Mouse (Mus musculus) hindbrain, embryonic 16.5 days (tissue): ENCODE measurements around the gene Mpst. TPM values are rescaled to one million over a fixed set of nuclear protein-coding genes. Genes with fewer than 3 reads are reported as not detected.

Source experiments
- ATAC-seq: fragments of 200-750 bp; cut with Nextera tagmentation; 2 replicates; pipeline ENCODE4 v1.8.0; 2017; ENCODE audit warnings: moderate TSS enrichment, moderate library complexity
- H3K27ac ChIP-seq: fragments of 300-500 bp; sonication (generic); 2 replicates; pipeline ENCODE4 v1.5.1; 2014; ENCODE audit warnings: low read depth, mild to moderate bottlenecking, control low read depth, low read length, moderate library complexity
- H3K27me3 ChIP-seq: fragments of 300-500 bp; sonication (generic); replicated peaks from 2 replicates; pipeline ENCODE4 v1.6.1; 2014; ENCODE audit warnings: low read length; ENCODE audit not compliant: control insufficient read depth, insufficient read depth
- H3K36me3 ChIP-seq: fragments of 300-500 bp; sonication (generic); 2 replicates; pipeline ENCODE4 v1.6.1; 2014; ENCODE audit warnings: mild to moderate bottlenecking, low read length, moderate library complexity, mixed read lengths; ENCODE audit not compliant: control insufficient read depth, insufficient read depth
- H3K4me1 ChIP-seq: fragments of 300-500 bp; sonication (generic); 2 replicates; pipeline ENCODE4 v1.6.1; 2014; ENCODE audit warnings: low read depth, low read length; ENCODE audit not compliant: control insufficient read depth, insufficient read depth
- H3K4me2 ChIP-seq: fragments of 300-500 bp; sonication (generic); 2 replicates; pipeline ENCODE4 v1.6.1; 2014; ENCODE audit warnings: mild to moderate bottlenecking, low read length, control low read depth, moderate library complexity
- H3K4me3 ChIP-seq: fragments of 300-500 bp; sonication (generic); 2 replicates; pipeline ENCODE4 v1.5.1; 2014; ENCODE audit warnings: mild to moderate bottlenecking, low read length, control low read depth, moderate library complexity
- H3K9ac ChIP-seq: fragments of 300-500 bp; sonication (generic); 2 replicates; pipeline ENCODE4 v1.6.1; 2014; ENCODE audit warnings: low read depth, mild to moderate bottlenecking, control low read depth, low read length, moderate library complexity
- H3K9me3 ChIP-seq: fragments of 300-500 bp; sonication (generic); 2 replicates; pipeline ENCODE4 v1.6.1; 2014; ENCODE audit warnings: mild to moderate bottlenecking, low read length, moderate library complexity; ENCODE audit not compliant: control insufficient read depth
- WGBS: fragments of 180-500 bp; shearing (Covaris S2); extraction: QIAGEN DNeasy Blood & Tissue Kit; methylation state at CpG from one replicate; pipeline ENCODE4 v1.1.7; 2014; 5-methylcytosine and 5-hydroxymethylcytosine counted together
- polyA plus RNA-seq: library from polyadenylated mRNA; unstranded; fragments of >200 nt; fragmentation: Nextera tagmentation; extraction: Ambion mirVana; gene quantifications from 2 replicates; pipeline ENCODE4 v1.2.1, GENCODE M21; 2015

Gene Mpst
- polyA plus RNA-seq, 1 experiment from 2014 or later, result 5.1 TPM

DNA sequence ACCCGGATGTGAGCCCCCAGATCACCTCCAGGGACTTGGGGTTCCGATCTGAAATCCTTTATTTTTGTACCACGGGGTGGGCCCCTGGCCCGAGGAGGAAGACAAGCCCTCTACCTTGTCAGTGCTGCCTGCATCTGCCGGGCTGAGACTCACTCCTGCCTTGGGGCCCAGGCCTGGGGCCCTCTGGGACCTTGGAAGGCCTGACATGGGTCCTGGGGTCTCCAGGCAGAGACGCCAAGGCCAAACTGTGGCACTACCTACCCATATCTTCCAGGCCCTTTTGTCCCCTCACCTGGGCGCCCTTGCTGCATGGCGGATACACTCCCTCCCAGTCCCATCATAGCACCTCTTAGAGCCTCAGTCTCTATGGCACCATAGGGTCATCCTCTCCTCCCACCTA is 32.3 kb downstream of the Mpst start:
- Histone ChIP-seq H3K4me1 (peaks cover 16% of the 10 kb centered on the region), H3K36me3 (peaks cover 15% of the 10 kb centered on the region), H3K9ac (no peak overlapping the region; the same call in 1 of the 2 replicates), H3K9me3 (no peaks in the 10 kb centered on the region), H3K27ac (no peak overlapping the region), H3K4me2 (no peak overlapping the region), H3K27me3 (no peaks in the 10 kb centered on the region; the same call in 1 of the 2 replicates), H3K4me3 (no peak overlapping the region)
- WGBS, result 59% methylated on average over 8 of the region's 8 CpGs
- ATAC-seq, result no peak

DNA sequence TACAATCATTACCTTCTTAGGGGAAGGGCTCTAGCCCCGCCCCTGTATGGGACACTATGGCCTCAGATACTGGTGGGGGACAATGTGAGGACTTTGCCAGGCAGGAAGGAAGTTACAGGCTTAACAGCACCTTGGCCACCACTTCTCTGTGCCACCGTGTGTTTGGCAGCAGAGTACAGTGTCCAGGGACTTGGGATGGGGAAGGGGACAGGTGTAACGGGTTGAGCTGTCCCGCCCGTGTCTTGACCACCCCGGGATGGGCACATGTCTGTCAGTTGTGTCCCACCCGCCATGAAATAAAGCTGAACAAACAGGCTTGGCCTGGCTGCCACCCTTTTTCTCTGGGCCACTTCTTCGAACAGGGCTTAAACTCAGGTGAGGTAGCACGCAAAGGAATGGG is 32.8 kb downstream of the Mpst start:
- H3K9ac ChIP-seq, result no peak overlapping the region
- H3K27me3 ChIP-seq, result no peaks in the 10 kb centered on the region; the same call in 1 of the 2 replicates
- peaks cover 16% of the 10 kb centered on the region for H3K4me1 ChIP-seq
- H3K9me3 ChIP-seq, result no peaks in the 10 kb centered on the region
- ATAC-seq, result no peak
- no peak overlapping the region for H3K4me3 ChIP-seq
- 64% methylated on average over 9 of the region's 9 CpGs for WGBS
- H3K27ac ChIP-seq, result no peak overlapping the region
- peaks cover 11% of the 10 kb centered on the region for H3K36me3 ChIP-seq
- no peak overlapping the region for H3K4me2 ChIP-seq

- peaks cover 1% of the 10 kb centered on the region for H3K4me1 ChIP-seq
- no peak for ATAC-seq
- no peak overlapping the region for H3K4me3 ChIP-seq
- 90% methylated on average over 19 of the region's 19 CpGs for WGBS
- no peak overlapping the region for H3K27ac ChIP-seq
- H3K9ac ChIP-seq, result no peak overlapping the region
- no peaks in the 10 kb centered on the region for H3K27me3 ChIP-seq
- H3K4me2 ChIP-seq, result no peak overlapping the region
- H3K36me3 ChIP-seq, result no peaks in the 10 kb centered on the region
- H3K9me3 ChIP-seq, result no peaks in the 10 kb centered on the region
Observed at GRCm38 (mm10) chr15:78442231-78442630, 36.0 kb downstream of the Mpst start.

GRCm38 (mm10) chr15:78443857-78444256 is 37.6 kb downstream of the Mpst start:
- Histone ChIP-seq H3K36me3 (no peaks in the 10 kb centered on the region), H3K4me1 (peaks cover 4% of the 10 kb centered on the region; the same call in 1 of the 2 replicates), H3K9ac (peak overlapping the region; percentile 24; the same call in 1 of the 2 replicates), H3K4me3 (no peak overlapping the region), H3K4me2 (no peak overlapping the region), H3K27ac (no peak overlapping the region), H3K27me3 (no peaks in the 10 kb centered on the region), H3K9me3 (no peaks in the 10 kb centered on the region)
- WGBS, result 57% methylated on average over 6 of the region's 6 CpGs
- no peak for ATAC-seq

GRCm38 (mm10) chr15:78447121-78447520 is 40.9 kb downstream of the Mpst start:
- 48% methylated on average over 7 of the region's 7 CpGs for WGBS
- Histone ChIP-seq H3K4me2 (no peak overlapping the region), H3K27me3 (no peaks in the 10 kb centered on the region), H3K27ac (no peak overlapping the region; the same call in 1 of the 2 replicates), H3K4me3 (no peak overlapping the region), H3K4me1 (peaks cover 4% of the 10 kb centered on the region; the same call in 1 of the 2 replicates), H3K9ac (no peak overlapping the region), H3K9me3 (no peaks in the 10 kb centered on the region), H3K36me3 (no peaks in the 10 kb centered on the region)
- ATAC-seq, result no peak

GRCm38 (mm10) chr15:78447746-78448535 is 41.7 kb downstream of the Mpst start:
- ATAC-seq, result peak; percentile 53; the same call in 1 of the 2 replicates
- WGBS, result under 1% methylated on average over 22 of the region's 22 CpGs
- Histone ChIP-seq H3K9ac (peak overlapping the region; percentile 50), H3K4me3 (peak overlapping the region; percentile 33), H3K36me3 (no peaks in the 10 kb centered on the region), H3K4me1 (peaks cover 4% of the 10 kb centered on the region; the same call in 1 of the 2 replicates), H3K27me3 (no peaks in the 10 kb centered on the region), H3K27ac (peak overlapping the region; percentile 85), H3K4me2 (peak overlapping the region; percentile 78), H3K9me3 (no peaks in the 10 kb centered on the region)

GRCm38 (mm10) chr15:78449131-78449530 is 42.9 kb downstream of the Mpst start:
- no peak for ATAC-seq
- H3K9ac ChIP-seq, result no peak overlapping the region; the same call in 1 of the 2 replicates
- no peak overlapping the region for H3K4me3 ChIP-seq
- H3K4me1 ChIP-seq, result peaks cover 4% of the 10 kb centered on the region; the same call in 1 of the 2 replicates
- H3K27ac ChIP-seq, result no peak overlapping the region
- H3K9me3 ChIP-seq, result no peaks in the 10 kb centered on the region
- H3K27me3 ChIP-seq, result no peaks in the 10 kb centered on the region
- no peak overlapping the region for H3K4me2 ChIP-seq
- WGBS, result 80% methylated on average over 6 of the region's 6 CpGs
- H3K36me3 ChIP-seq, result no peaks in the 10 kb centered on the region

DNA sequence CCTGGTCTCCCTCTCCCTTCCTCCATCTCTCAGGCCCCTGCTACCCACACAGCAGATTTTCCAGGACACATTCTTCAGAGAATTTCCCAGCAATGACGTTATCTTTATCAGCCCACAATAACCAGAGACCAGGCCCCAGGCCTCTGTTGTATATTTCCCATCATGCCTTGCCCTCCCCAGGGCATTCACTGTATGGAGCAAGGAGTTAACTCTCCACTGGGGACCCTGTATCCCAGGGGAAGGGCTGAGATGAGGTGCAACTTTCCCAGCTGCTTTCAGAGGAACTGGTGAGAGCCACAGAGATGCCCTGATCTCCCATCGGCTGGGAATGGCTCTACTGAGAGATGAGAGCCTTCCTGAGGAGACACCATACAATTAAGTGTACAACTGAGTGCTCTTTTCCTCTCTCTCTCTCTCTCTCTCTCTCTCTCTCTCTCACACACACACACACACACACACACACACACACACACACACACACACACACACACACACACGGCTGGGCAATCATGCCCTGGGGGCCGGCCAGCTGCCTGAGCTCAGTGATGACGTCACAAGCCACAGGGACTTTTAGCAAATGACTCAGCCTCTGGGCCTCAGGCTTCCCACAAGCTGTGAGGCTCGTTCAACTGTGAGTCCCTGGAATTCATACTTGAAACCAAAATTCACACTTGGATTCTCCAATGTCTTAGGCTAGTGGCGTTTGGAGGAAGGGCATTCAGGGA is 43.6 kb downstream of the Mpst start:
- no peak for ATAC-seq
- Histone ChIP-seq H3K4me2 (no peak overlapping the region), H3K36me3 (no peaks in the 10 kb centered on the region), H3K9me3 (no peaks in the 10 kb centered on the region), H3K27ac (no peak overlapping the region; the same call in 1 of the 2 replicates), H3K4me3 (no peak overlapping the region), H3K27me3 (no peaks in the 10 kb centered on the region), H3K9ac (no peak overlapping the region), H3K4me1 (peaks cover 4% of the 10 kb centered on the region; the same call in 1 of the 2 replicates)
- WGBS, result 30% methylated on average over 7 of the region's 7 CpGs

- 81% methylated on average over 6 of the region's 6 CpGs for WGBS
- peaks cover 4% of the 10 kb centered on the region for H3K4me1 ChIP-seq
- no peaks in the 10 kb centered on the region for H3K9me3 ChIP-seq
- H3K27ac ChIP-seq, result no peak overlapping the region
- no peak overlapping the region for H3K4me2 ChIP-seq
- H3K36me3 ChIP-seq, result no peaks in the 10 kb centered on the region
- H3K27me3 ChIP-seq, result no peaks in the 10 kb centered on the region
- no peak overlapping the region for H3K4me3 ChIP-seq
- H3K9ac ChIP-seq, result no peak overlapping the region
- no peak for ATAC-seq
Observed at GRCm38 (mm10) chr15:78450419-78450768, 44.2 kb downstream of the Mpst start.
